Mouse (Mus musculus): ENCODE data around the gene Utp6. TPM values are rescaled to one million over a fixed set of nuclear protein-coding genes. Genes with fewer than 3 reads are reported as not detected.
"Not testable (repeated sequence)": the region's sequence is repeated elsewhere in the genome, so short reads cannot be mapped to it uniquely, and the experiment has no call there.

Utp6 gene
- 10 to 100 TPM; 39.0 to 50.4 (median 46.1) TPM for total RNA-seq (2022)

DNA sequence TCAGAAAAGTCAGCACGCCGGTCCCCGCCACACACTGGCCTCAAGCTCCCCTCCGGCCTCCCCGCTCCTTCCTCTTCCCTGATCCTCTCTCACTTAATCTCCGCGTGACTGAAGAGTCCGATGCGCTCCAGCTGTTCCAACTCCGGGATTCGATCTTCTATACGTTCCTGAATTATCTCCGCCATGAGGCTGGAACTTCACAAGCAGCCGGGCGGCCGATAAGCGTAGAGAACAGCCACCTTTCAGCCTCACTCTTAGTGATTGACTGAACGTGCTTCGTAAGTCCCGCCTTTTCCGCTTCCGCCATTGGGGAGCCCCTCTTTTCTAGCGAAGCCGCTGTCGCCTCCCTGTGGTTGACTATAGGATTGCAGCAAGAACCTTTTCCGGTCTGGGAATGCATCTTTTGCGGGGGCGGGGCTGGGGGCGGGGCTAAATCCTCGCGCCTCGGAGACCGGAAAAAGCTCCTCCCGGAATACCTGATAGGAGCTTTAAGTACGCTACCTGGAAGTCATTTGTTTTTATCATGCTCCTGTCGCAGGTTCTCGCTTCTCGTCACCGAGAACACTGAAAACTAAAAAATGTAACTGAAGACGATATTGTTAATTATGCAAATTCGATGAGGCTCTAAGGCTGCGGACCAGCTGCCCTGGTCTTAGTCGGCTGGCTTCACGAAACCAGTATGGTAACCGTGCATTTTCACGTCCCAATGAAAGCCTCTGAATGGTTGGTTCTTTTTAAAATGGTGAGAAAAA, at the start of gene Utp6:
Utp6 (minus strand) TSS at position 266 of the 752 bp plus-strand sequence.
- DNase-seq, result peak; percentile 97

DNA sequence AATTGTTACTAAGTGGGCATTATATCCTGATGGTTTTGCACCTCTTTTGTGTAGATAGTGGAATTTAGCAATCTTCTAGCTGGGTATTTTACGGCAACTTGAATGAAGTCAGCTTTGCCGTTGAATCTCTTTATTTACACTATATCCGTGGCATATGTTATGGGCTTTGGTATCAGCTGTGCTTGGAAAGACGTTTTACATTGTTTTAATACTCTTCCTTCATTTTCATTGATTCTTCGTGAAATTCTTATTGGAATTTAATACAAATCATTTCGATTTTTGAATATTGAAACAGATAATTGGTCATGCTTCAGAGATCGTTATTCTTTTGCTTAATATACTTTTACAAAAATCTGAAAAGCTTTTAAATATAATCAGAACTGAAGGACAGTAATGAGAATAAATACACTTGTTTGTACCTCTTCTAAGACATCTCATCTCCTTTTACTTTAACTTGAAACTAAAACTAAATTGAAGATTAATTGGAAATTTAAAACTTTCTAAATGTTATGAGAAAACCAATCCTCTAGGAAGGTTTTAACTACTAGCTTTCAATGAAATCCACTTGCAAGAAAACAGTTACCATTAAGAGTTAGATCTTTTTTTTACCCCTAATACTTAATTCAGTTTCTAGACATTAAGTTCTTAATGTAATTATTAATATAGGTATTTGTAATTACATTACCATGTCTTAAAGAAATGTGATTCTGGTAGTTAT, 32.2 kb upstream of the Utp6 start:
- DNase-seq, result no peak

DNA sequence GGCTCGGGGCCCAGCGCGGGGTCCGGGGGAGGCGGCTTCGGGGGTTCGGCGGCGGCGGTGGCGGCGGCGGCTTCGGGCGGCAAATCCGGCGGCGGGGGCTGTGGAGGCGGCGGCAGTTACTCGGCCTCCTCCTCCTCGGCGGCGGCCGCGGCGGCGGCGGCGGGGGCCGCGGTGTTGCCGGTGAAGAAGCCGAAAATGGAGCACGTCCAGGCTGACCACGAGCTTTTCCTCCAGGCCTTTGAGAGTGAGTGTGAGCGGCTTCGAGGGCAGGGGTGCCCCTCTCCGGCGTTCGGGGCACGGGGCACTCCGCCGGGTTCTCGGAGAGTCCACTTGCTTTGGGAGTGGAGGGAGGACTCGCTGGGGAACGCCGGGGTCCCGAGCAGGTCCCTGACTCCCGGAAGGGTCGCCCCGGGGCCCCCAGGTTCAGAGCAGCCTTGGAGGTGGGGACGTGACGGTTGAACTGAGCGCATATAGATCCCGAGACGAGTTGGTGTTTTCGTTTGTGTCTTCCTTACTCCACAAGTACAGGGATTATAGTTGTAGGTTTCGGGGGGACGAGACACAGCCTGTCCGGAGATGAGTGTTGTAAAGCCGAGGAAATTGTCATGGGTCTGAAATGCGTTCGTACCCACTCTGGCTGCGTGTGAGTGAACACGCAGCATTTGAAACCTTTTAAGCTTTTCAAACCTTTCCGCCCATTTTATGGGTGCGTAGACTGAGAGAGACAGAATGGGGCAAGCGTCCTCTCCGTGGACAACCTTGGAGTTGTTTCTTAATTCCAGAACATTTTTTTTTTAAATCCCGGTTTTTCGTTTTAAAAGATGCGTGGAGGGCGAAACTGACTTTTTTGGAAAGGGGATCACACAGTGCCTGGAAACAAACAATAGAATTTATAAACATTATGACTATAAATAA, 31.4 kb upstream of the Utp6 start:
- no peak for DNase-seq

DNA sequence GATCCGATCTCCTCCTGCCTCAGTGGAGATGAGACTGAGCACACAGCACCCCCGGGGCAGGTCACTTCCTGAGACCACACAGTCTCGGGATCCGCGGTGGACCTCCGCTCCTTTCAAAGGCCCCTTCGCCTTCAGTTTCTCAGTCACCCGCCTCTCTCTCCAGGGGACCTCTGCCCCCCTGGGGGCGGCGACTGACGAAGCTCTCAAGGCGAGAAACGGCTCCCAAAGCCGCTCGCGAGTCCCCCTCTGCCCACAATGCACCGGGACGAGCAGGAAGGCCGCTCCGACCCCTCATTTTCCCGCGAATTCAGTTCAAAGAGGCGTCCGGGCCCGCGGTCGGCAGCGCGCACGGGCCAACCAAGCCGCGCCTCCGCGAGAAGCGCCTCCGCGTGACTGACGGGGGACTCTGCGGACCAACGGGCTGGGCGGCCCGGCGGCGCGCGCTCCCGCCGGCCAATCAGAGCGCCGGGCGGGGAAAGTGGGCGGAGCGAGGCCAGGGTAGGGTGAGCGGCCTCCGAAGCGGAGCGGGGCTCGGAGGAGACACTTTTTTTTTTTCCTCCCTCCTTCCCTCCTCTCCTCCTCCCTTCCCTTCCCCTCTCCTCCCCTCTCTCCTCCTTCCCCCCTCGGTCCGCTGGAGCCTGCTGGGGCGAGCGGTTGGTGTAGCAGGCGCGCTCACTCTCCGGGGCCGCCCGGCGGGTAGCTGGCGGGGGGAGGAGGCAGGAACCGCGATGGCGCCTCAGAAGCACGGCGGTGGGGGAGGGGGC, 30.6 kb upstream of the Utp6 start, which contains the start of gene Suz12:
Suz12 (plus strand) TSS at position 515 of the 764 bp plus-strand sequence.
- DNase-seq, result peak; percentile 93

DNA sequence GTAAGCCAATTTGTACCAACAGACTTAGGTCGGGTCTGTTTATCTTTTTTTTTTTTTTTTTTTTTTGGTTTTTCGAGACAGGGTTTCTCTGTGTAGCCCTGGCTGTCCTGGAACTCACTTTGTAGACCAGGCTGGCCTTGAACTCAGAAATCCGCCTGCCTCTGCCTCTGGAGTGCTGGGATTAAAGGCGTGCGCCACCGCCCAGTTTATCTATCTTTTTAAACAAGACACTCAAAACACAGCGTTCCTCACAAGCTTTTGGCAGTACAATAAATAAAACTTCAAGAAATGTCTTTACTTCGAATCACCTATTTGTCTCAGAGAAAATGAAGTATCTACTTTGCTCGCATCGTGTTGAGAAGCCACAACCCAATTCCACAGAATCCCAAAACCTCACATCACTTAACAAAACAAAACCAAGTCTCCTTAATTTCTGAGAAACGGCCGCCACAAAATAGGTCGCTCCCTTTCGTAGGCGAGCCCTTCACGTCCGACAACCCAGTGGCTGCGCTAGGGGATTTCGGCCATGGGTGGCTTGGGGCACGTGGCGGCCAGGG, 29.9 kb upstream of the Utp6 start:
- DNase-seq, result no peak

DNA sequence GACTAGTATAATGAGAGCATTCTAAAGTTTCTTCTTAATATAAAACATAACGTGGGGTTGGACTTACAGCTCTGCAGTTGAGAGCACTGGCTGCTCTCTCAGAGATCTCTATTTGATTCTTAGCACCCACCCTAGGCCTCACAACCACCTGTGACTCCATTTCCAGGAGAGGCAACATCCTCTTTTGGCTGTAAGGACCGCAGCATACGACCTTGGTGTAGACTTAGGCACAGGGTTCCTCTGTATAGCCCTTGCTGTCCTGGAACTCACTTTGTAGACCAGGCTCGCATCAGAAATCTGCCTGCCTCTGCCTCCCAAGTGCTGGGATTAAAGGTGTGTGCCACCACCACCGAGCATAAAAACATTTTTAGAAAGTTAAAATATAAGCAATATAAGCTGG, 29.4 kb upstream of the Utp6 start:
- no peak for DNase-seq

DNA sequence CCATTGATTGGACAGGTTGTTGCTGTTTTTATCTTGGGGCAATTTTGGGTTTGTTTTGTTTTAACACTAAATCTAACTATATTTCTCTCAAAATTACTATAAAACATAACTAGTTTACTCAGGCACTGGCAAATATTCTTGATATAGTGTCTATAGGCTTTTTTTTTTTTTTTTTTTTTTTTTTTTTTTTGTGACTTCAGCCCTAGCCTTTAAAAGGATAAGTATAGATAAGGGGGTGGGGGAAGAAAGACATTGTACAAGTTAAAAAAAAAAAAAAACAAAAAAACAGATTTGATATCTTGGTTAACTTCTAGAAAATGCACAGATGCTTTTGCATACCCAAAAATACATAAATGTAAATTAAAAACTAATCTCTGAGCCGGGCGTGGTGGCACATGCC, 27.9 kb upstream of the Utp6 start:
- no peak for DNase-seq

DNA sequence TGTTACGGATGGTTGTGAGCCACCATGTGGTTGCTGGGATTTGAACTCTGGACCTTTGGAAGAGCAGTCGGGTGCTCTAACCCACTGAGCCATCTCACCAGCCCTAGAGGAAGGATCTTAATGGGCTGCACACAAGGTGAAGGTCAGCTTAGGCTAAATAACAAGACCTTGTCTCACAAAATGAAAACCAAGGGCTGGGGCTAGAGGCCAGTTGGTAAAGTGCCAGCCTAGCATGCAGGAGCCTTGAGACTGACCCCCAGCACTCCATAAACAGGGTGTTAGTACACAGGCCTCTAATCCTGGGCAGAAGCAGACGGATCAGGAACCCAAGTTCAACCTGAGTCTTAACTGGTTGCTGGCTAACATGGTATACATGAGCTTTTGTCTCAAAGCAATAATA, 25.7 kb upstream of the Utp6 start:
- DNase-seq, result peak; percentile 54

DNA sequence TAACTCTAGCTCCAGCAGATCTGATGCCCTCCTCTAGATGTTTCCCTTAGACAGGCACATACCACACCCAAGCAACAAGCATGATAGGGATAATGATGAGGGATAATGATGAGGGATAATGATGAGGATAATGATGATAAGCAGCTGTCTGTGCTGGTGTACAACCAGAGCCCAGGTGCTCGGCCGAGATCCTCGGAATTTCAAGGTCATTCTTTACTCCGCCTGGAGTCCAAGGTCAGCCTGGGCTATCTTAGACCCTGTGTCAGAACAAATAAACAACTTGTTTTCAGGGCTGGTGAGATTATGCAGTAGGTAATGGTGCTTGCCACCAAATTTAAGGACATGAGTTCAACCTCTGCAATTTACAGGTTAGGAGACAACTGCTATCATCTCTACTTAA, 24.7 kb upstream of the Utp6 start:
- DNase-seq, result no peak

DNA sequence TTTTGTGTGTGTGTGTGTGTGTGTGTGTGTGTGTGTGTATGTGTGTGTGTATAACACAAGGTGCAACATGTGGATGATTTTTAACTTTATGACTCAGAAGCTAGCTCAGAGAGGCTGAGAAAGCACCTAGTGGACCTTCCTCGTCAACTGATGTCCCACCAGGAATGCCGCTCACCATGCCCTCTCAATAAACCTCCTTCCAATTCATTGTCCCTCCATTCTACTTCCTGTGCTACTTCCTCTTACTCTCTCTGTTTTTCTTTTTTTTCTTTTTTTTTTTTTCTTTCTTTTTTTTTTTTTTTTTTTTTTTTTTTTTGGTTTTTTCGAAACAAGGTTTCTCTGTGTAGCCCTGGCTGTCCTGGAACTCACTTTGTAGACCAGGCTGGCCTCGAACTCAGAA, 15.6 kb upstream of the Utp6 start:
- DNase-seq, result not testable (repeated sequence)

DNA sequence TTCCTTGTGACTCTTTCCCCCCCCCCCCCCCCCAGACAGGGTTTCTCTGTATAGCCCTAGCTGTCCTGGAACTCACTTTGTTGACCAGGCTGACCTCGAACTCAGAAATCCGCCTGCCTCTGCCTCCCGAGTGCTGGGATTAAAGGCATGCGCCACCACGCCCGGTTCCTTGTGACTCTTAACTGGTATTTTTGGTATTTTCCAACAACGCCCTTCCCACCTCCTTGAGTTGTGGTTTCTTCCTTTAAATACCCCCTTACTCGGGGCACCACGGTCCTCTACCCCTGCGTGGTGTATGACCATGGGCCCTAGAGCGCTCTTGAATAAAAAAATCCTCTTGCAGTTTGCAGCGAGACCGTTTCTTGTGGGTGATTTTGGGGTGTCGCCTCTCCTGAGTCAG, 14.9 kb upstream of the Utp6 start:
- DNase-seq, result not testable (repeated sequence)

DNA sequence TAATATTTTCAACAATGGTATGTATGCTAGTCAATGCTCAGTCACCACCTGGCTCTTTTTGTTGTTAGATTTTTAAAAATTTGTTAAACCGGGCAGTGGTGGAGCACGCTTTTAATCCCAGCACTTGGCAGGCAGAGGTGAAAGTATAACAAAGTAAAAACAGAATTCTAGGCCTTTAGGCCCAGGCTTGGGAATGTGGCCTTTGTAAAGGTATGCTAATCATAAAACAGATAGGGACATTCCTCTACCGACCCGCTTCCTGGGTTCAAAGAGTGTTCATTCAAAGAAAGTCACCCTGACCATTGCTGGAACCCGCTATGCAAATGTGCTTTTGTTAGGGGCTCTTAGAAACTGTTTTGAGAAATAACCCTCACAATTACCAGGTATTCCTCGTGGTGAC, 14.5 kb upstream of the Utp6 start:
- not testable (repeated sequence) for DNase-seq

DNA sequence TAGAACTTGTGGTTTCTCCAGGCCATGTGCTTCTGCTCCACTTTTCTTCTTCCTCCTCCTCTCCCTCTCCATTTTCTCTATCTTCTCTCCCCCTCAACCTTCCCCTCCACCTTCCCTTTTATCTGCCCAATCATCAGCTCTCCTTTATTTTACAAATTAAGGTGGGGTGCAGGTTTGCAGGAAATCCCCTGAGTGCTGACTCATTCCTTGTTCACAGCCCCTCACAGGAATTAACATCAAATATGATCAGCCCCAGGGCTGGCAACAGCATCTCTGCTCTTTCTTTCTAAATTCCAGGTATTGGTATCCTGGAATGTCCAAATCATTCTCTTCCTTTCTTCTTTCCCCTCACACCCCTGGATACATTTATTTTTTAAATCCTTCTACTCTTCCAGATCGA, 14.0 kb upstream of the Utp6 start:
- no peak for DNase-seq

DNA sequence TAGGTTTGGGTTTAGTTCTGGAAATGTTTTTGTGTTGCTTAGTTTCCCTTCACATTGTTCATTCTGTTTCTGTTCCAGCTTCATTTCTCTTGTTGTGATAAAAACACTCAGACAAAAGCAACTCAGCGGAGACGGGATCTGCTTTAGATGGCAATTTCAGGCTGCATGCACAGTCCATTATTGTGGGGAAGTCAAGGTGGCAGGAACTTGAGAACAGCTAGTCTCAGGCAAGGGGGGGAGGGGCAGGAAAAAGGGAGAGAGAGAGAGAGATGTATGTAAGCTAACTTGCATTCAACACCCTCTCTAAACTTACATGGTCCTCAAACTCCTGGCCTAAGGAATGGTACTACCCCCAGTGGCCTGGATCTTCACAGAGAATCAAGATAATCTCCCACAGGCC, 13.2 kb upstream of the Utp6 start:
- DNase-seq, result no peak

DNA sequence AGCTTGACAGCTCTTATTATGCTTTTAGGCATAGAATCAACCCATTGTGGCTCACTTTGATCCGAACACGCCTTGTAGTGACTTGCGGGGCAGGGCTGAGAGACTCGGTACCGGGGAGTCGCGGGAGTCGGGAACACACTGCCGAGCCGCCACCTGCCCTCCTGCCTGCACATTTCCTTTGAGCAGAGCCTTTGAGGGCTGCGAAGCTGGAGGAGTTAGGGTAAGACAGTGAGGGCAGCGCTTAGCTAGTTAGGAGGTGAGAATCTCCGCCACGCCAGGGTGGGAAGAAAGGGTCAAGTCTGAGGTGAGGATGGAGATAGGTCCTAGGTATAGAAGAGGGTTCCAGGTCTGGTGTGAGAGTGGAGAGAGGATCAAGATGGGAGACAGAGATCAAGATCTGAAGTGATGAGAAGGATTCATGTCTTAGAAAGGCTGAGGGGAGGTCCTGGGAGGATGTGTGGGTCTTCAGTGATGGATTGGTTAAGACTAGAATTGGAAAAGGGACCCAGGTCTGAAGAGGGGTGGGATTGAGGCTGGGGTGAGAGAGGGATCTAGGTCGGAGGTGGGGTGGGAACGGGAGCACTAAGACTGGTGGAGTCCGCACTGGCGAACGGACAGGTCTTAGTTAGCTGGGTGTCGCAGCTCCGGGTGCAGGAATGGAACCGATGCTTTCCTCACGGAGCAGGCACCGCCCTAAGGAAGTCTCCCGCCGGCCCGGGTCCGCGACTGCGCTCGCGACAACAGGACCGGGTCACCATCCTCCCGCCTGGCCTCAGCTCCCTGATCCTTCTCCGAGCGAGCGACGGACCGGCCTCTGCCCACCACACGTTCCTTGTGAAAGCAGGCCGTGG, 11.7 kb upstream of the Utp6 start:
- DNase-seq, result no peak

DNA sequence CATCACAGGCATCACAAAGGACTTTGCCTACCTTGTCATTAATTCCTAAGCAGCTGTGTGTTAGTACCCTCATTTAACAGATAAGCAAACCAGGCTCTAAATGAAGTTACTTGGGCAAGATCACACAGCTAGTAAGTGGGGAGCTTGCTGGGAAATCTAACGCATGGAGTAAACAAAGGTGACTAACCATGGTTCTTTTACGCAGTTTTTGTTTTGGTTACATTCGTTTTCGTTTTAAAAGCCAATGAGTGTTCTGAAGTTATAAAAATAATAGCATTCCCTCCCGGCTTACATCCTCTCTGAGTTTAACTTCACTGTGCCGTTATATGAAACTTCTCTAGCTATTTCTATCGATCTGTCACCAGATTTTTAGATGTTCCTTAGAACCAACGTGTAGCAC, 10.9 kb upstream of the Utp6 start:
- no peak for DNase-seq

DNA sequence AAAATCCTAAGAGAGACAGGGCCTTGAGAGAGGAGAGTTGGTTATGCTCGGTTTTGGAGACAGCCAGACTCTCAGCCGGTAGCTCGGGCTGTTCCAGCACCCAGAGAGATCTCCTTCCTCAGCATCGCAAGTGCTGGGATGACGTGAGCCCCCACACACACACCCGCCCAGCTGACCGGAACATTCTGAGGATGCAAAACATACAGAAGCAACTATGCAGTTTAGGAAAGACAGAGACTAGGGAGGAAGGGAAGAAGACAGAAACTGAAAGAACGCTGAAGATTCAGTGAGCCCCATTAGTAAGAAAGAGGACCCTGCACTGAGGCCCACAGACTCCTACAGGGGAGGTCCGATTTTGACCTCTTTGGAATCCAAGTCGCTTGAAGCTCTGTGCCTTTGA, 5.6 kb upstream of the Utp6 start:
- DNase-seq, result no peak

DNA sequence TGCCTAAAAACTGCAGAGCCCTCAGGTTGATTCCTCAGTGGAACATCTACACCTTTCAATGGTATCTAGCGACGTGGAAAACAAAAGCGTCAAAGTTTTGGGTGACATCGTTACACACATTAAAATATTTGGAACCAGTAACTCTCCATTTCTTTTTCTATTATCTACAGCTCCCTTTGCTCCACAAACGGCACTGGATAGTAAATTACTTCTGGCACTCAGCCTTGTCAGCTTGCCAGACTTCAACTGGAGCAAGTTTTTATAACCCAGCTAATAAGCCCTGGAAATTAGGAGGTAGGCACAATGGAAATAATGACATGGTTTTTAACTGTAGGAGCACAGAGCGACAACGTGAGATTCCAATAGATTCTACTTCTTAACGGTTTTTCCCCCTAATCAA, 3.7 kb upstream of the Utp6 start:
- peak; percentile 33 for DNase-seq

DNA sequence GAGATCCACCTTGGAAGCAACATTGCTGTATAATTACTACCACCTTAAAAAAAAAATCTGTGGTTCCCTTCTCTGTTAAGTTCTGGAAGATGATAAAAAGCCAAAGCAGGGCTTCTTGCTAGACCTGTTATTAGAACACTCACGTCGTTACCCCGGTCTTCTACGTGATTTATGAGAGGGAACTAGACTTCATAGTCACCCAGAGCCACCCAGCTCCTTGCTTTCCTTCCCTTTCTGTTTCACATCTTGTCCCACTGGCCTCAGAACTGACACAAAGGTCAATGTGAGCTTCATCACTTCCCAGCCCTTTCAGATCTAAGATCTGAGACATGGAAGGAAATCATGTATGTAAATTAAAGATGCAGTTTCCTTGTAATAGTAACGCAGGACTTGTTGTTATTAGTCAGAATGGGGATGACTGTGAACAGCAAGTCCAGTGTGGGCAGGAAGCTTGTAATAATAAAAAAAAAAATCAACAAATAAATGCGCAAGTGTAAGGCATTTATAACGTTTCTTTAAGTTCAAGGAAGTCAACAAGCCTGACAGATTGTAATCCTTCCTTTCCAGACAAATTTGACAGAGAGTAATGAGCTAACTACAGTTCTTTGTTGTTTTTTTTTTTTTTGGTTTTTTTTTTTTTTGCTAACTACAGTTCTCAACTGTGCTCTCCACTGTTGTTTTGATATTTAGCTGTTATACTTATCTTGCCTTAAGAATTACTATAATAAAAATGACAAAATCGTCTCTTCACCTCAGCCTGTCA, 1.2 kb upstream of the Utp6 start:
- no peak for DNase-seq

DNA sequence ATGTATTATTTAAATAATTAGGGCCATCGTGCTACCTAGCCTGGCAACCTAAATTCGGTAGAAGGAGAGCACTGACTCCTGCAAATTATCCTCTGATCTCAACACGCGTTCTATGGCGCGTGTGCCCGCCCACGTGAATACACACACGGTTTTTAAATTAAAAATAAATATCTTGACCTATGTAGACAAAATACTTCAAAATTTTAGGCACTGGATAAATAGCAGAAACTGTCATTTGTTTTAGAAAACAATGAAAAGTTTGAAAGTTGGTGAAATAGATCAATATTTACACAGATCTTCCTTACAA, 640 bp upstream of the Utp6 start:
- DNase-seq, result no peak

Measured in adrenal gland, adult 8-10 months (tissue).